Mouse (Mus musculus) cerebellum, adult 2 months (tissue): ENCODE measurements around the gene Dad1.

Experiments
- CTCF ChIP-seq: fragments of 200-500 bp; IDR thresholded peaks from 2 replicates; pipeline ENCODE4 v1.5.1; 2011; ENCODE audit warnings: low read depth, mild to moderate bottlenecking, control low read depth, low read length, moderate library complexity, borderline replicate concordance; ENCODE audit not compliant: insufficient read depth
- POLR2A ChIP-seq: fragments of 200-500 bp; IDR thresholded peaks from 2 replicates; pipeline ENCODE4 v1.6.1; 2011; ENCODE audit warnings: low read length, control low read depth, borderline replicate concordance; ENCODE audit not compliant: insufficient read depth

DNA sequence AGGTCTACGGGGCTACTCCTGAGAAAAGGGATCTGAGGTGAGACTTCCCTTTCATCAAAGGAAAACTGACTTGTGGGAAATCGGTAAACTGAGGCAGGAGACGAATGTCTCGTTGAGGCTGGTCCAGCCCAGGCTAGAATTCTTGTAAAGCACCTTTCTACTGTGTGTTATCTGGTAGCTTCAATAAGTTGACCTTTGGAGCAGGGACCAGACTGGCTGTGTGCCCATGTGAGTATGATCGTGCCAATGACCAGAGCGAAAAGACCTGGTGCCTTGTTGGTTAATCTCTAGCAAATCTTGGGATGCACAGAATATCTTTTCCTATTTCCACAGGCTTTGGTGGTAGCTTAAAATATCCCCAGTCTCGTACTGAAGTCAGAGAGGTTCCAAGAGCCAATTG, 37.8 kb downstream of the Dad1 start:
- no peak for TF ChIP-seq CTCF
- no peak for TF ChIP-seq POLR2A
